Mouse (Mus musculus): ENCODE measurements around the gene Myo18a.

The Myo18a gene

GRCm38 (mm10) chr11:77900187-77900586 lies 137.1 kb downstream of the Myo18a start:
- DNase-seq (ENCODE audit: low spot score) = no peak

GRCm38 (mm10) chr11:77900696-77901095 lies 137.7 kb downstream of the Myo18a start:
- DNase-seq (ENCODE audit: low spot score) = no peak

- no peak for DNase-seq (ENCODE audit: low spot score)
These were observed 138.3 kb downstream of the Myo18a start for GRCm38 (mm10) chr11:77901366-77901765.

GRCm38 (mm10) chr11:77901775-77902355 lies 138.8 kb downstream of the Myo18a start:
- no peak for DNase-seq (ENCODE audit: low spot score)

- no peak for DNase-seq (ENCODE audit: low spot score)
These were observed 140.7 kb downstream of the Myo18a start for GRCm38 (mm10) chr11:77903761-77904160.

GRCm38 (mm10) chr11:77904707-77905106 lies 141.7 kb downstream of the Myo18a start:
- no peak for DNase-seq (ENCODE audit: low spot score)

GRCm38 (mm10) chr11:77906097-77906687 lies 143.1 kb downstream of the Myo18a start:
- DNase-seq (ENCODE audit: low spot score) = no peak

- no peak for DNase-seq (ENCODE audit: low spot score)
These were observed 143.7 kb downstream of the Myo18a start for GRCm38 (mm10) chr11:77906747-77907174.

GRCm38 (mm10) chr11:77908468-77908867 lies 145.4 kb downstream of the Myo18a start:
- DNase-seq (ENCODE audit: low spot score) = no peak

- DNase-seq (ENCODE audit: low spot score) = no peak
These were observed 146.3 kb downstream of the Myo18a start for GRCm38 (mm10) chr11:77909376-77909775.

- no peak for DNase-seq (ENCODE audit: low spot score)
These were observed 146.7 kb downstream of the Myo18a start for GRCm38 (mm10) chr11:77909776-77910175.

- DNase-seq (ENCODE audit: low spot score) = no peak
These were observed 150.5 kb downstream of the Myo18a start for GRCm38 (mm10) chr11:77913505-77913904.

GRCm38 (mm10) chr11:77914598-77915260 lies 151.7 kb downstream of the Myo18a start:
- no peak for DNase-seq (ENCODE audit: low spot score)
